Mouse (Mus musculus) midbrain, embryonic 15.5 days (tissue): ENCODE results near the gene Fads3. TPM values are rescaled to one million over a fixed set of nuclear protein-coding genes. Genes with fewer than 3 reads are reported as not detected.

ENCODE experiments used
- ATAC-seq: fragments of 200-750 bp; cut with Nextera tagmentation; replicated peaks from 2 replicates; pipeline ENCODE4 v1.8.0; 2017; ENCODE audit warnings: moderate TSS enrichment
- H3K27ac ChIP-seq: fragments of 300-500 bp; sonication (generic); 2 replicates; pipeline ENCODE4 v1.5.1; 2015; ENCODE audit warnings: mild to moderate bottlenecking, inconsistent platforms
- H3K27me3 ChIP-seq: fragments of 300-500 bp; sonication (generic); replicated peaks from 2 replicates; pipeline ENCODE4 v1.6.1; 2015; ENCODE audit warnings: inconsistent platforms
- H3K36me3 ChIP-seq: fragments of 300-500 bp; sonication (generic); replicated peaks from 2 replicates; pipeline ENCODE4 v1.6.1; 2015; ENCODE audit warnings: inconsistent platforms
- H3K4me1 ChIP-seq: fragments of 300-500 bp; sonication (generic); 2 replicates; pipeline ENCODE4 v1.6.1; 2015; ENCODE audit warnings: inconsistent platforms
- H3K4me2 ChIP-seq: fragments of 300-500 bp; sonication (generic); 2 replicates; pipeline ENCODE4 v1.6.1; 2015; ENCODE audit warnings: inconsistent platforms, mild to moderate bottlenecking, moderate library complexity
- H3K4me3 ChIP-seq: fragments of 300-500 bp; sonication (generic); 2 replicates; pipeline ENCODE4 v1.5.1; 2015; ENCODE audit warnings: mild to moderate bottlenecking, inconsistent platforms
- H3K9ac ChIP-seq: fragments of 300-500 bp; sonication (generic); 2 replicates; pipeline ENCODE4 v1.6.1; 2015; ENCODE audit warnings: mild to moderate bottlenecking, inconsistent platforms
- H3K9me3 ChIP-seq: fragments of 300-500 bp; sonication (generic); 2 replicates; pipeline ENCODE4 v1.6.1; 2016; ENCODE audit warnings: inconsistent platforms
- WGBS: fragments of 180-500 bp; shearing (Covaris S2); methylation state at CpG from one replicate; pipeline ENCODE4 v1.1.7; 2015; ENCODE audit warnings: mixed read lengths; 5-methylcytosine and 5-hydroxymethylcytosine counted together
- polyA plus RNA-seq: library from polyadenylated mRNA; unstranded; fragments of >200 nt; fragmentation: Nextera tagmentation; extraction: Ambion mirVana; gene quantifications from 2 replicates; pipeline ENCODE4 v1.2.1, GENCODE M21; 2015

Fads3 gene
- polyA plus RNA-seq, 1 experiment from 2014 or later = 27.1 TPM

- Histone ChIP-seq H3K27me3 (no peaks in the 10 kb centered on the region), H3K36me3 (no peaks in the 10 kb centered on the region), H3K4me3 (no peak overlapping the region), H3K4me1 (0 out of 2 replicates have a peak, but pooled peaks cover 8% of the 10 kb centered on the region), H3K9me3 (no peaks in the 10 kb centered on the region), H3K4me2 (no peak overlapping the region), H3K9ac (no peak overlapping the region), H3K27ac (peak overlapping the region; percentile 21; the same call in 1 of the 2 replicates)
- whole genome bisulfite sequencing = 24% methylated on average over 8 of the region's 8 CpGs
- ATAC-seq = 0 out of 2 replicates have a peak, but pooled peaks have one; percentile 31
These were observed 16.0 kb upstream of the Fads3 start for GRCm38 (mm10) chr19:10025169-10025875.

GRCm38 (mm10) chr19:10029746-10030145 lies 11.6 kb upstream of the Fads3 start:
- no peaks in the 10 kb centered on the region for H3K36me3 ChIP-seq
- H3K27ac ChIP-seq = no peak overlapping the region
- ATAC-seq = no peak
- WGBS = 84% methylated on average over 2 of the region's 2 CpGs
- no peaks in the 10 kb centered on the region for H3K27me3 ChIP-seq
- 0 out of 2 replicates have a peak, but pooled peaks cover 8% of the 10 kb centered on the region for H3K4me1 ChIP-seq
- H3K9ac ChIP-seq = no peak overlapping the region
- H3K4me3 ChIP-seq = no peak overlapping the region
- H3K9me3 ChIP-seq = no peaks in the 10 kb centered on the region
- H3K4me2 ChIP-seq = no peak overlapping the region

- no peak overlapping the region for H3K4me2 ChIP-seq
- no peak overlapping the region for H3K4me3 ChIP-seq
- 33% methylated on average over 8 of the region's 8 CpGs for WGBS
- ATAC-seq = peak; percentile 57
- H3K9me3 ChIP-seq = no peaks in the 10 kb centered on the region
- H3K27me3 ChIP-seq = no peaks in the 10 kb centered on the region
- no peak overlapping the region for H3K9ac ChIP-seq
- H3K4me1 ChIP-seq = no peaks in the 10 kb centered on the region
- no peak overlapping the region for H3K27ac ChIP-seq
- H3K36me3 ChIP-seq = no peaks in the 10 kb centered on the region
These were observed 8.0 kb upstream of the Fads3 start for GRCm38 (mm10) chr19:10033211-10033973.

- WGBS = 76% methylated on average over 5 of the region's 5 CpGs
- no peaks in the 10 kb centered on the region for H3K36me3 ChIP-seq
- H3K27ac ChIP-seq = no peak overlapping the region
- H3K27me3 ChIP-seq = no peaks in the 10 kb centered on the region
- H3K9ac ChIP-seq = no peak overlapping the region
- H3K4me2 ChIP-seq = no peak overlapping the region
- no peak for ATAC-seq
- no peaks in the 10 kb centered on the region for H3K9me3 ChIP-seq
- H3K4me3 ChIP-seq = no peak overlapping the region
- H3K4me1 ChIP-seq = no peaks in the 10 kb centered on the region
These were observed 7.0 kb upstream of the Fads3 start for GRCm38 (mm10) chr19:10034356-10034755.

DNA sequence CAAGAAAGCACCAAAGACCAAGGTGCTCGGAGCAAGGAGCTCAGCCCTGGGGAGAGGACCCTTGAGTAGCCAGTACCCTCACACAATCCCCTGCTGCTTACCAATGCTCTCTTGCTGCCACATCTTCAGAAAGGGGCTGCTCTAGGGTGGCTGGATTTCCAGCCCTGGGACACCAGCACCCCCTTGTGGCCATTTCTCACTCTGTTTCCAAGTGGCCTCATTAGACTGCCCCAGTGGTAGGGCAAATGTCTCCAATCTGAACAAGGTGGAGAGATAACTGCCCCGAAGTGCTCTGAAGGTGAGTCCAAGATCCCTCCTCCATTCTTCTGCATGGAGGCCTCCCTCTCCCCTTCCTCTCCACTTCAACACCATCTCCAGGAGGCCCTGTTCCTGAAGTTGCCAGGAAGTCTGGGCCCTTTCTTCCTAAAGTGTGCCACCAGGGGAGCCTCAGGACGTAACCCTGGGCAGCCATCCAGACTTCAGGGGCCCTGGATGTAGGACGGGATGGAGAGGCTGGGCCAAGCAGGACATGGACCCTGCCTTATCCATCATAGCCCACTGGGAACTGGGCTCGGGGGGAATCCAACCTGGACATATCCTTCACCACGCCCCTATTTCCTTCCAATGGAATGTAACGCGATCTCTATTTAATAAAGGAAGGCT lies 6.5 kb upstream of the Fads3 start:
- H3K27me3 ChIP-seq = no peaks in the 10 kb centered on the region
- no peaks in the 10 kb centered on the region for H3K4me1 ChIP-seq
- peak; percentile 47 for ATAC-seq

DNA sequence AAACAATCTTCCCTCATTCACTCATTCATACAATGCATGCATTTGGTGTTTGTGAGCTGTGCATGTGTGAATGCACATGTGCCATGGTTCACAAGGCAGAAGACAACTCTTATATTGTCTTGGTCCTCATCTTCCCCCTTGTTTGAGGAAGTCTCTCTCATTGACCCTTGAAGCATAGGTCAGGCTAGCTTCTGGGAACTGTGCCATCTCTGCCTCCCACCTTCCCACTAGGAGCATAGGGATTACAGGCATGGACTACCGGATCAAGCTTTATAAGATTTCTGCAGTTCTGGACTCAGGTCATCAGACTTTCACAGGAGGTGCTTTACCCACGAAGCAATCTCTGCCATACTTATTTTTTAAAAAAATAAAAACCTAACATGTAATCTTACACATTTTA lies 3.8 kb upstream of the Fads3 start:
- H3K4me2 ChIP-seq = no peak overlapping the region
- WGBS = 53% methylated on average over 2 of the region's 2 CpGs
- H3K27ac ChIP-seq = no peak overlapping the region
- no peak for ATAC-seq
- no peak overlapping the region for H3K4me3 ChIP-seq
- H3K9me3 ChIP-seq = no peaks in the 10 kb centered on the region
- H3K9ac ChIP-seq = no peak overlapping the region
- peaks cover 13% of the 10 kb centered on the region for H3K4me1 ChIP-seq
- no peaks in the 10 kb centered on the region for H3K27me3 ChIP-seq
- no peaks in the 10 kb centered on the region for H3K36me3 ChIP-seq

More for the DNA sequence above, 6.5 kb upstream of the Fads3 start:
- Histone ChIP-seq H3K36me3 (no peaks in the 10 kb centered on the region), H3K27ac (no peak overlapping the region), H3K4me2 (no peak overlapping the region), H3K9ac (no peak overlapping the region), H3K4me3 (no peak overlapping the region), H3K9me3 (no peaks in the 10 kb centered on the region)
- WGBS = 62% methylated on average over 8 of the region's 8 CpGs

GRCm38 (mm10) chr19:10038364-10038763 lies 3.0 kb upstream of the Fads3 start:
- Histone ChIP-seq H3K4me2 (no peak overlapping the region), H3K27me3 (no peaks in the 10 kb centered on the region), H3K36me3 (no peaks in the 10 kb centered on the region), H3K4me1 (peaks cover 21% of the 10 kb centered on the region), H3K9me3 (no peaks in the 10 kb centered on the region), H3K4me3 (no peak overlapping the region), H3K9ac (no peak overlapping the region), H3K27ac (no peak overlapping the region)
- no peak for ATAC-seq
- WGBS = 77% methylated on average over 3 of the region's 3 CpGs

- H3K4me1 ChIP-seq = peaks cover 26% of the 10 kb centered on the region
- H3K36me3 ChIP-seq = no peaks in the 10 kb centered on the region
- H3K4me2 ChIP-seq = no peak overlapping the region
- no peaks in the 10 kb centered on the region for H3K27me3 ChIP-seq
- H3K4me3 ChIP-seq = no peak overlapping the region
- no peak for ATAC-seq
- 22% methylated on average over 3 of the region's 3 CpGs for WGBS
- H3K9me3 ChIP-seq = no peaks in the 10 kb centered on the region
- no peak overlapping the region for H3K9ac ChIP-seq
- no peak overlapping the region for H3K27ac ChIP-seq
These were observed 2.5 kb upstream of the Fads3 start for GRCm38 (mm10) chr19:10038910-10039309.

GRCm38 (mm10) chr19:10039615-10040014 lies 1.8 kb upstream of the Fads3 start:
- no peak overlapping the region for H3K4me2 ChIP-seq
- no peak for ATAC-seq
- H3K36me3 ChIP-seq = no peaks in the 10 kb centered on the region
- no peak overlapping the region for H3K27ac ChIP-seq
- no peak overlapping the region for H3K9ac ChIP-seq
- H3K9me3 ChIP-seq = no peaks in the 10 kb centered on the region
- peaks cover 26% of the 10 kb centered on the region for H3K4me1 ChIP-seq
- no peaks in the 10 kb centered on the region for H3K27me3 ChIP-seq
- WGBS = 94% methylated on average over 2 of the region's 2 CpGs
- no peak overlapping the region for H3K4me3 ChIP-seq

GRCm38 (mm10) chr19:10040866-10041387 lies 442 bp upstream of the Fads3 start:
- Histone ChIP-seq H3K9me3 (no peaks in the 10 kb centered on the region), H3K4me1 (peaks cover 26% of the 10 kb centered on the region), H3K4me3 (peak overlapping the region; percentile 82), H3K27me3 (no peaks in the 10 kb centered on the region), H3K9ac (peak overlapping the region; percentile 76), H3K36me3 (no peaks in the 10 kb centered on the region), H3K27ac (peak overlapping the region; percentile 69; the same call in 1 of the 2 replicates), H3K4me2 (peak overlapping the region; percentile 92)
- 4% methylated on average over 20 of the region's 20 CpGs for WGBS
- ATAC-seq = peak; percentile 45

GRCm38 (mm10) chr19:10042232-10042631 lies 863 bp downstream of the Fads3 start:
- Histone ChIP-seq H3K9ac (peak overlapping the region; percentile 76), H3K36me3 (no peaks in the 10 kb centered on the region), H3K9me3 (no peaks in the 10 kb centered on the region), H3K4me1 (peaks cover 26% of the 10 kb centered on the region), H3K4me3 (peak overlapping the region; percentile 82), H3K27ac (no peak overlapping the region), H3K4me2 (peak overlapping the region; percentile 92), H3K27me3 (no peaks in the 10 kb centered on the region)
- WGBS = 51% methylated on average over 6 of the region's 6 CpGs
- ATAC-seq = peak; percentile 39

DNA sequence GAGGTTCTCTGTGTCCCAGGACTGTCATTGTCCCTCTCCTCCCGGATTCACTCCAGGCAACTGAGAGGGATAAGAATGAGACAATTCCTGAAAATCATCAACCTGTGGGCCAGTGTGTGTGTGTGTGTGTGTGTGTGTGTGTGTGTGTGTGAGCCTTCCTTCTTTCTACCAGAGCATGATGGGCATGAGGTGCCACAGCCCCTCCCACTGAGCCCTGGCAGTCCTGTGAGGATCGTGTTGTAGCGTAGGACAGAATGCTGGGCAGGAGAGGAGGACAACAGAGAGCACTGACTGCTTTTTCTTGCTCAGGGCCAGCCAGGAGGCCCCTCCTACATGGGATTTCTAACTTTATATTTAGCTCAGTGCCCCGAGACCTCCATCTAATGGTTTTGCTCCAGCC lies 1.4 kb downstream of the Fads3 start:
- peak overlapping the region; percentile 92 for H3K4me2 ChIP-seq
- H3K4me3 ChIP-seq = peak overlapping the region; percentile 82
- H3K4me1 ChIP-seq = peaks cover 26% of the 10 kb centered on the region
- ATAC-seq = no peak
- 91% methylated on average over 4 of the region's 4 CpGs for WGBS
- no peaks in the 10 kb centered on the region for H3K36me3 ChIP-seq
- H3K9me3 ChIP-seq = no peaks in the 10 kb centered on the region
- no peak overlapping the region for H3K27ac ChIP-seq
- no peak overlapping the region for H3K9ac ChIP-seq
- no peaks in the 10 kb centered on the region for H3K27me3 ChIP-seq
